ENCODE assay signal across 8 mouse cellular contexts in the genomic region with DNA sequence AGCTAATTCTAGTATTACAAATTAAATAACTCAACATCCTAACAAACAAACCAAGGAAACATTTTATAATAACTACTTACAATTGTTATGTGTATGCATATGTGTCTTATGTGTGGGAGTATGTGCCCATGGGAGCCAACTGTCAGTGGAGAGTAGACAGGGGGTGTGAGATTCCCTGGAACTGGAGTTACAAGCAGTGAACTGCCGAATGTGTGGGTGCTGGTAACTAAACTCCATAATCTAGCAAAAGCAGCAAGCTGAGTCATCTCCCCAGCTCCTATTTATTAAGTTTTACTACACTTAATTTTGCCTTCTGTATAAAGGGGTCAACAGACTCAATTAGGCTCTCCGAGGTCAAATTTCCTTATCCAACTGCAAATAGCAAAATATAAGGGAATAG. TPM values are rescaled to one million over a fixed set of nuclear protein-coding genes. Genes with fewer than 3 reads are reported as not detected.
DNase-seq lines count a peak whose midpoint lies in the region; ATAC-seq lines count a peak whose summit lies in the region.

No protein-coding gene starts in this region.

- no peak for ATAC-seq in hindbrain, embryonic 13.5 days (ENCODE audit: low FRiP score)
- 0 out of 2 replicates have a peak, but pooled peaks have one; percentile 21 for ATAC-seq in megakaryocyte-erythroid progenitor cell, adult 5-6 weeks (replicated peaks; ENCODE audit: low FRiP score, low TSS enrichment, poor library complexity, severe bottlenecking)

- H3K27me3 ChIP-seq in hindbrain, embryonic 13.5 days = no peaks in the 10 kb centered on the region

- H3K4me3 ChIP-seq in hindbrain, embryonic 13.5 days = peak overlapping the region; percentile 92

- 65% methylated on average over 2 of the region's 2 CpGs for WGBS in hindbrain, embryonic 13.5 days

- peak overlapping the region; percentile 96 for H3K9ac ChIP-seq in hindbrain, embryonic 13.5 days

- peaks cover 41% of the 10 kb centered on the region for H3K4me1 ChIP-seq in hindbrain, embryonic 13.5 days (replicated peaks)

- no peak overlapping the region for H3K27ac ChIP-seq in hindbrain, embryonic 13.5 days

- peak overlapping the region; percentile 82 for H3K4me2 ChIP-seq in hindbrain, embryonic 13.5 days

- H3K36me3 ChIP-seq in hindbrain, embryonic 13.5 days = peaks cover 12% of the 10 kb centered on the region

- DNase-seq in frontal cortex, adult 2 months (ENCODE audit: extremely low spot score in 1 of 2, low spot score in 1 of 2) = peak; percentile 41 to 60
- no peak for DNase-seq in frontal cortex, postnatal 25 days (ENCODE audit: low spot score in 2 of 2)
- DNase-seq in right cerebral cortex, adult 18-20 months = peak; percentile 36
- no peak for DNase-seq in right cerebral cortex, postnatal 25 days
- DNase-seq in urinary bladder, postnatal 10 days (ENCODE audit: low spot score) = no peak
- DNase-seq in T-cell, adult 2 months (ENCODE audit: low spot score) = no peak

- no peaks in the 10 kb centered on the region for H3K9me3 ChIP-seq in hindbrain, embryonic 13.5 days

RNA-seq across cellular contexts. Expression of a gene that starts 1.3 kb away (rescaled TPM):
- polyA plus RNA-seq in frontal cortex, adult 2 months (2012; rRNA removed) = 570 and 616 TPM in 2 replicates
- 384 and 389 TPM in 2 replicates for polyA plus RNA-seq in hindbrain, embryonic 13.5 days (2015; fragmentation: Nextera tagmentation; extraction: Ambion mirVana)
- total RNA-seq in megakaryocyte-erythroid progenitor cell, adult 5-6 weeks (2014; fragmentation: Nextera tagmentation) = 38.5 and 50.6 TPM in 2 replicates
- total RNA-seq in megakaryocyte-erythroid progenitor cell, adult 5-6 weeks (2017) = 67.5 and 73.9 TPM in 2 replicates

RNA-seq across cellular contexts. Expression of a gene that starts 44.9 kb away (rescaled TPM):
- 24.9 and 25.6 TPM in 2 replicates for polyA plus RNA-seq in frontal cortex, adult 2 months (2012; rRNA removed)
- 68.3 and 71.5 TPM in 2 replicates for polyA plus RNA-seq in hindbrain, embryonic 13.5 days (2015; fragmentation: Nextera tagmentation; extraction: Ambion mirVana)
- total RNA-seq in megakaryocyte-erythroid progenitor cell, adult 5-6 weeks (2014; fragmentation: Nextera tagmentation) = 8.6 and 11.6 TPM in 2 replicates
- 11.7 and 15.7 TPM in 2 replicates for total RNA-seq in megakaryocyte-erythroid progenitor cell, adult 5-6 weeks (2017)

Comparison
In these comparisons a context has a peak if more than half of its experiments do, and no peak if none do; other contexts are left out.
1. DNase-seq: peak in frontal cortex, adult 2 months (2 of 2) and right cerebral cortex, adult 18-20 months (single experiment); none in frontal cortex, postnatal 25 days (0 of 2), right cerebral cortex, postnatal 25 days (single experiment), urinary bladder, postnatal 10 days (single experiment) and T-cell, adult 2 months (single experiment).